Mouse (Mus musculus) Patski (cell line): ENCODE data around the gene Zswim3. TPM values are rescaled to one million over a fixed set of nuclear protein-coding genes. Genes with fewer than 3 reads are reported as not detected.

Experiments used
- ATAC-seq: fragments of 100-300 bp; one replicate; pipeline ENCODE4 v1.8.0; 2021
- CTCF ChIA-PET: fragments of 350-600 bp; sonication (Branson Sonifier 250); formaldehyde crosslinking; loops from one replicate; lab custom pipeline; 2022; ENCODE audit warnings: inconsistent platforms; lab: Charles Lee
- POLR2A ChIA-PET: fragments of 350-600 bp; sonication (Branson Sonifier 250); formaldehyde crosslinking; loops from one replicate; lab custom pipeline; 2022; ENCODE audit warnings: antibody characterized with exemption, inconsistent platforms; lab: Charles Lee
- DNase-seq: peaks from one replicate; pipeline ENCODE4 v3.0.0-alpha.2; 2011; ENCODE audit warnings: low read depth, low spot score
- H3K27me3 ChIP-seq: fragments of 371-371 bp; one replicate; pipeline ENCODE4 v1.5.1; 2021
- CTCF ChIP-seq: fragments of 100-300 bp; IDR thresholded peaks from one replicate; pipeline ENCODE4 v1.5.1; 2021
- in situ Hi-C: fragments of 300-500 bp; cut with MboI; formaldehyde crosslinking; loops from 3 replicates; pipeline ENCODE4 v1.11.1; 2018; ENCODE audit warnings: low pct_unique_long_range_greater_than_20kb, mixed read lengths
- polyA plus RNA-seq: library from polyadenylated mRNA; unstranded; gene quantifications from one replicate; pipeline ENCODE4 v1.2.3, GENCODE M21; 2021

Zswim3 gene
- polyA plus RNA-seq, 1 experiment from 2014 or later = 6.8 TPM

- ChIA-PET POLR2A (interaction anchor here (0.6 to 1.9 kb wide), 3 partner anchors 9 to 34 kb away, joined by 3 to 4 read pairs (median 3); no protein-coding TSS in a partner anchor), CTCF (interaction anchor here (1.5 to 2.3 kb wide), 4 partner anchors 8 to 45 kb away, joined by 3 to 8 read pairs (median 4); partner anchors contain the start of genes Ctsa and Neurl2)
- no peak for TF ChIP-seq CTCF
- no peak for ATAC-seq
- no peaks in the 10 kb centered on the region for H3K27me3 ChIP-seq
- in situ Hi-C loops = no loop called here
- DNase-seq = no peak
These were observed 63.6 kb downstream of the Zswim3 start for GRCm38 (mm10) chr2:164868491-164868890.

Other genes with a start within 250 kb of the Zswim3 start
- gene Wfdc2, start 242.7 kb upstream of the Zswim3 start, polyA plus RNA-seq = 0.15 TPM
- not detected for gene Spint3, start 231.6 kb upstream of the Zswim3 start, polyA plus RNA-seq
- not detected for gene Wfdc6a, start 219.7 kb upstream of the Zswim3 start, polyA plus RNA-seq
- not detected for gene Eppin, start 211.5 kb upstream of the Zswim3 start, polyA plus RNA-seq
- not detected for gene Wfdc6b, start 191.6 kb upstream of the Zswim3 start, polyA plus RNA-seq
- not detected for gene Wfdc8, start 191.5 kb upstream of the Zswim3 start, polyA plus RNA-seq
- gene Wfdc16, start 166.3 kb upstream of the Zswim3 start, polyA plus RNA-seq = not detected
- gene Wfdc10, start 149.1 kb upstream of the Zswim3 start, polyA plus RNA-seq = not detected
- not detected for gene Wfdc9, start 148.5 kb upstream of the Zswim3 start, polyA plus RNA-seq
- not detected for gene Wfdc11, start 131.0 kb upstream of the Zswim3 start, polyA plus RNA-seq
- not detected for gene Wfdc13, start 120.0 kb upstream of the Zswim3 start, polyA plus RNA-seq
- not detected for gene Spint4, start 106.6 kb upstream of the Zswim3 start, polyA plus RNA-seq
- not detected for gene Spint5, start 89.8 kb upstream of the Zswim3 start, polyA plus RNA-seq
- gene Wfdc3, start 59.2 kb upstream of the Zswim3 start, polyA plus RNA-seq = 0.47 TPM
- 49.8 TPM for gene Dnttip1, start 59.1 kb upstream of the Zswim3 start, polyA plus RNA-seq
- 106 TPM for gene Ube2c, start 35.2 kb upstream of the Zswim3 start, polyA plus RNA-seq
- 0.18 TPM for gene Tnnc2, start 25.1 kb upstream of the Zswim3 start, polyA plus RNA-seq
- 50.3 TPM for gene Snx21, start 19.3 kb upstream of the Zswim3 start, polyA plus RNA-seq
- 23.3 TPM for gene Acot8, start 216 bp upstream of the Zswim3 start, polyA plus RNA-seq
- gene Zswim1, start 17.6 kb downstream of the Zswim3 start, polyA plus RNA-seq = 13.2 TPM
- gene Spata25, start 23.4 kb downstream of the Zswim3 start, polyA plus RNA-seq = 0.14 TPM
- gene Ctsa, start 27.8 kb downstream of the Zswim3 start, polyA plus RNA-seq = 479 TPM
- gene Neurl2, start 28.4 kb downstream of the Zswim3 start, polyA plus RNA-seq = 2.6 TPM
- 9.4 TPM for gene Pltp, start 52.6 kb downstream of the Zswim3 start, polyA plus RNA-seq
- 38.7 TPM for gene Pcif1, start 74.2 kb downstream of the Zswim3 start, polyA plus RNA-seq
- gene Zfp335, start 106.7 kb downstream of the Zswim3 start, polyA plus RNA-seq = 19.0 TPM
- gene Mmp9, start 135.7 kb downstream of the Zswim3 start, polyA plus RNA-seq = 0.12 TPM
- 3.9 TPM for gene Slc12a5, start 155.7 kb downstream of the Zswim3 start, polyA plus RNA-seq
- gene Ncoa5, start 229.8 kb downstream of the Zswim3 start, polyA plus RNA-seq = 40.0 TPM